Mouse (Mus musculus) testis, adult 2 months (tissue): ENCODE measurements around the gene Gcnt1.

Experiments used
- CTCF ChIP-seq: fragments of 200-500 bp; IDR thresholded peaks from 2 replicates; pipeline ENCODE4 v1.5.1; 2012; ENCODE audit warnings: low read depth, mild to moderate bottlenecking, inconsistent platforms, low read length, moderate library complexity; ENCODE audit not compliant: control insufficient read depth, insufficient read depth, insufficient replicate concordance
- POLR2A ChIP-seq: fragments of 200-500 bp; IDR thresholded peaks from 2 replicates; pipeline ENCODE4 v1.6.1; 2012; ENCODE audit warnings: low read depth, mild to moderate bottlenecking, inconsistent platforms, low read length, moderate library complexity; ENCODE audit not compliant: control insufficient read depth

DNA sequence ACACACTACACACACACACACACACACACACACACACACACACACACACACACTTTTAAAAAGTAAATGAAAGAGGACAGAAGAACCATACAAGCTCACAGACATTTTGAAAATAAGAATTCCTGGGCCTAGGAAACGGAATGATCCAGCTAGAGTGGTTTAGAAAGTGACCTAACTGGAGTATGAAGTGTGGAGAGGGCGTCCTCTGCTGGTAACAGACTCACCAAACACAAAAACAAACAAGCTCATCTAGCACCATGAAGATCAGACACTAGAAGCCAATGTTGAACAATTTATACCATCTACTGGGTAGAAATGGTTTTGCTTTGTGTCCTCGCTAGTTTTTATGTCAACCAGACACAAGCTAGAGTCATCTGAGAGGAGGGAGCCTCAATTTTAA lies 7.9 kb downstream of the Gcnt1 start:
- TF ChIP-seq CTCF (no peak; the same call in 1 of the 2 replicates), POLR2A (no peak)
